Mouse (Mus musculus) MEL (cell line): ENCODE results near the gene Nt5dc3. TPM values are rescaled to one million over a fixed set of nuclear protein-coding genes. Genes with fewer than 3 reads are reported as not detected.

Experiments
- DNase-seq: peaks from one replicate; pipeline ENCODE4 v3.0.0; 2011; ENCODE audit warnings: low read depth, low spot score
- H3K27ac ChIP-seq: 2 replicates; pipeline ENCODE4 v1.5.1; 2012; ENCODE audit warnings: low read depth, mild to moderate bottlenecking, control low read depth, low read length, moderate library complexity; ENCODE audit not compliant: control insufficient read depth
- H3K27me3 ChIP-seq, 2 experiments: fragments of 150-350 bp in 1 of 2; sonication (generic) in 1 of 2; 2 replicates each; pipeline ENCODE4 v1.6.1; 2012; ENCODE audit warnings: low read length in 2 of 2, mild to moderate bottlenecking in 2 of 2, improper control_type of control experiment in 1 of 2, moderate library complexity in 1 of 2; ENCODE audit not compliant: insufficient read depth in 2 of 2, control insufficient read depth in 1 of 2
- H3K36me3 ChIP-seq, 2 experiments: 2 replicates each; pipeline ENCODE4 v1.6.1; 2012 to 2014; ENCODE audit warnings: low read length in 2 of 2, improper control_type of control experiment in 1 of 2, inconsistent platforms in 1 of 2, mild to moderate bottlenecking in 1 of 2; ENCODE audit not compliant: insufficient read depth in 2 of 2, control insufficient read depth in 1 of 2
- H3K4me1 ChIP-seq, 2 experiments: fragments of 150-350 bp in 1 of 2; sonication (generic) in 1 of 2; 2 replicates each; pipeline ENCODE4 v1.6.1; 2012; ENCODE audit warnings: low read length in 2 of 2, improper control_type of control experiment in 1 of 2, mild to moderate bottlenecking in 1 of 2; ENCODE audit not compliant: insufficient read depth in 2 of 2, control insufficient read depth in 1 of 2
- H3K4me3 ChIP-seq, 2 experiments: fragments of 150-350 bp in 1 of 2; sonication (generic) in 1 of 2; 2 replicates each; pipeline ENCODE4 v1.5.1; 2012; ENCODE audit warnings: low read depth in 2 of 2, low read length in 2 of 2, mild to moderate bottlenecking in 2 of 2, moderate library complexity in 2 of 2, control low read depth in 1 of 2, improper control_type of control experiment in 1 of 2; ENCODE audit not compliant: control insufficient read depth in 1 of 2, insufficient read depth in 1 of 2
- H3K79me2 ChIP-seq: 2 replicates; pipeline ENCODE4 v1.6.1; 2012; ENCODE audit warnings: mild to moderate bottlenecking, low read length, moderate library complexity; ENCODE audit not compliant: control insufficient read depth, poor library complexity, insufficient read depth
- H3K9ac ChIP-seq: 2 replicates; pipeline ENCODE4 v1.6.1; 2012; ENCODE audit warnings: low read depth, mild to moderate bottlenecking, control low read depth, low read length, moderate library complexity; ENCODE audit not compliant: control insufficient read depth, poor library complexity, severe bottlenecking
- H3K9me3 ChIP-seq: fragments of 150-350 bp; sonication (generic); replicated peaks from 2 replicates; pipeline ENCODE4 v1.6.1; 2012; ENCODE audit warnings: mild to moderate bottlenecking, low read length, improper control_type of control experiment, moderate library complexity; ENCODE audit not compliant: insufficient read depth
- BHLHE40 ChIP-seq: IDR thresholded peaks from 2 replicates; pipeline ENCODE4 v1.6.1; 2012; ENCODE audit warnings: low read depth, mild to moderate bottlenecking, inconsistent platforms, low read length, improper control_type of control experiment, borderline replicate concordance
- CHD2 ChIP-seq: IDR thresholded peaks from 2 replicates; pipeline ENCODE4 v1.6.1; 2011; ENCODE audit warnings: low read length, improper control_type of control experiment
- CTCF ChIP-seq, 3 experiments: IDR thresholded peaks in 2 of 3; conservative IDR thresholded peaks in 1 of 3; 2 replicates each; pipeline ENCODE4 v1.5.1; 2011 to 2012; ENCODE audit warnings: low read length in 3 of 3, low read depth in 2 of 3, mild to moderate bottlenecking in 2 of 3, improper control_type of control experiment in 1 of 3, inconsistent platforms in 1 of 3, mixed read lengths in 1 of 3, moderate library complexity in 1 of 3; ENCODE audit not compliant: control insufficient read depth in 1 of 3, insufficient read depth in 1 of 3, poor library complexity in 1 of 3, severe bottlenecking in 1 of 3
- ELF1 ChIP-seq: IDR thresholded peaks from 2 replicates; pipeline ENCODE4 v1.6.1; 2014; ENCODE audit warnings: low read depth, mild to moderate bottlenecking, inconsistent platforms, low read length, improper control_type of control experiment, moderate library complexity
- EP300 ChIP-seq, 2 experiments: IDR thresholded peaks; 2 replicates each; pipeline ENCODE4 v1.6.1; 2011; ENCODE audit warnings: improper control_type of control experiment in 2 of 2, low read length in 2 of 2, low read depth in 1 of 2, mild to moderate bottlenecking in 1 of 2
- ETS1 ChIP-seq: IDR thresholded peaks from 2 replicates; pipeline ENCODE4 v1.6.1; 2012; ENCODE audit warnings: low read depth, mild to moderate bottlenecking, inconsistent platforms, low read length, improper control_type of control experiment, moderate library complexity
- GABPA ChIP-seq: IDR thresholded peaks from 2 replicates; pipeline ENCODE4 v1.6.1; 2012; ENCODE audit warnings: low read depth, mild to moderate bottlenecking, inconsistent platforms, low read length, improper control_type of control experiment, moderate library complexity
- JUND ChIP-seq: IDR thresholded peaks from 2 replicates; pipeline ENCODE4 v1.6.1; 2011; ENCODE audit warnings: low read depth, mild to moderate bottlenecking, improper control_type of control experiment, low read length
- MAX ChIP-seq: IDR thresholded peaks from 2 replicates; pipeline ENCODE4 v1.6.1; 2011; ENCODE audit warnings: low read length, improper control_type of control experiment
- MAZ ChIP-seq: IDR thresholded peaks from 2 replicates; pipeline ENCODE4 v1.6.1; 2012; ENCODE audit warnings: low read depth, mild to moderate bottlenecking, inconsistent platforms, low read length, improper control_type of control experiment
- MYB ChIP-seq: IDR thresholded peaks from 2 replicates; pipeline ENCODE4 v1.6.1; 2011; ENCODE audit warnings: mild to moderate bottlenecking, low read depth, low read length, improper control_type of control experiment
- MYC ChIP-seq: IDR thresholded peaks from 2 replicates; pipeline ENCODE4 v1.6.1; 2011; ENCODE audit warnings: low read depth, mild to moderate bottlenecking, low read length, improper control_type of control experiment, moderate library complexity
- NELFE ChIP-seq: IDR thresholded peaks from 2 replicates; pipeline ENCODE4 v1.6.1; 2011; ENCODE audit warnings: low read depth, low read length, improper control_type of control experiment
- NRF1 ChIP-seq: IDR thresholded peaks from 2 replicates; pipeline ENCODE4 v1.6.1; 2014; ENCODE audit warnings: low read depth, mild to moderate bottlenecking, inconsistent platforms, low read length, improper control_type of control experiment, moderate library complexity; ENCODE audit not compliant: poor library complexity, insufficient read depth, severe bottlenecking
- POLR2AphosphoS2 ChIP-seq: IDR thresholded peaks from 2 replicates; pipeline ENCODE4 v1.6.1; 2011; ENCODE audit warnings: low read length, improper control_type of control experiment
- POLR2AphosphoS5 ChIP-seq: IDR thresholded peaks from 2 replicates; pipeline ENCODE4 v1.6.1; 2012; ENCODE audit warnings: low read depth, borderline replicate concordance, mild to moderate bottlenecking, inconsistent platforms, low read length, moderate library complexity, mixed read lengths
- RCOR1 ChIP-seq: IDR thresholded peaks from 2 replicates; pipeline ENCODE4 v1.6.1; 2012; ENCODE audit warnings: low read depth, mild to moderate bottlenecking, inconsistent platforms, low read length, improper control_type of control experiment
- SMC3 ChIP-seq: IDR thresholded peaks from 2 replicates; pipeline ENCODE4 v1.6.1; 2011; ENCODE audit warnings: low read depth, low read length, improper control_type of control experiment
- TBP ChIP-seq: IDR thresholded peaks from 2 replicates; pipeline ENCODE4 v1.8.0; 2011; ENCODE audit warnings: low read depth, low read length, improper control_type of control experiment
- TCF12 ChIP-seq: IDR thresholded peaks from 2 replicates; pipeline ENCODE4 v1.6.1; 2014; ENCODE audit warnings: low read depth, mild to moderate bottlenecking, inconsistent platforms, low read length, improper control_type of control experiment, moderate library complexity
- UBTF ChIP-seq: IDR thresholded peaks from 2 replicates; pipeline ENCODE4 v1.6.1; 2012; ENCODE audit warnings: low read depth, mild to moderate bottlenecking, inconsistent platforms, low read length, improper control_type of control experiment, moderate library complexity, borderline replicate concordance; ENCODE audit not compliant: insufficient read depth
- USF1 ChIP-seq: IDR thresholded peaks from 2 replicates; pipeline ENCODE4 v1.6.1; 2014; ENCODE audit warnings: low read depth, mild to moderate bottlenecking, inconsistent platforms, low read length, improper control_type of control experiment, moderate library complexity
- ZC3H11A ChIP-seq: IDR thresholded peaks from 2 replicates; pipeline ENCODE4 v1.6.1; 2012; ENCODE audit warnings: low read depth, mild to moderate bottlenecking, inconsistent platforms, low read length, improper control_type of control experiment
- ZMIZ1 ChIP-seq: IDR thresholded peaks from 2 replicates; pipeline ENCODE4 v1.6.1; 2012; ENCODE audit warnings: low read depth, mild to moderate bottlenecking, inconsistent platforms, low read length, improper control_type of control experiment, moderate library complexity
- ZNF384 ChIP-seq: IDR thresholded peaks from 2 replicates; pipeline ENCODE4 v1.6.1; 2012; ENCODE audit warnings: low read depth, mild to moderate bottlenecking, inconsistent platforms, low read length, improper control_type of control experiment
- polyA plus RNA-seq, 2 experiments: library from polyadenylated mRNA; stranded (reverse) in 1 of 2; unstranded in 1 of 2; fragments of >175 nt in 1 of 2; fragments of >200 nt in 1 of 2; gene quantifications; 2 replicates each; pipeline versions ENCODE4 v1.2.1 to v1.2.4; 2012; ENCODE audit warnings: low replicate concordance in 2 of 2, low read depth in 1 of 2; ENCODE audit not compliant: insufficient read length in 2 of 2, insufficient read depth in 1 of 2, missing spikeins in 1 of 2
- total RNA-seq: library from RNA; depleted of rRNA; stranded (reverse); fragments of 300-350 nt; gene quantifications from 2 replicates; pipeline ENCODE4 v1.2.3, GENCODE M21; 2012

The Nt5dc3 gene
- total and polyA plus RNA-seq, 3 experiments = 9.7 to 15.6 TPM; not detected in 1

DNA sequence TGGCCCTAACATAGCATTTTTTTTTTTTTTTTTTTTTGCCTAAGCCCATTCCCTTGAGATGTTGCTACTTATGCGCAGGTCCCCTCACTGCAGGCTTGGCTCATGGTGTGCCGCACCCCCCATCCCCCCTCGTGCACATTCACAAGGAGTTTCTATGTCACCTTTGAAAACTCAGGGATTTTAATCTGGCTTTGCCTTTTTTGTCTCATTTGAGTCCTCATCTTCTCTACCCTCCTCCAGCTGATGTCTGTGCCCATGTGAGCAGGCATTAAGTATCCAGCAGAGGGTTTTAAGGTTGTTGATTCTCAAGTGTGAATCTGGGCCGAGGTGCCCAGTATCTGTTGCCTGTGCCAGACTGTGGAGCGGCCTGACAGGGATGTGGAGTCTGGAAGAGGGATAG lies 2.8 kb downstream of the Nt5dc3 start:
- H3K4me3 ChIP-seq = no peak overlapping the region
- H3K27me3 ChIP-seq = no peaks in the 10 kb centered on the region
- H3K4me1 ChIP-seq = peaks cover 6 to 16% of the 10 kb centered on the region in 2 experiments
- no peaks in the 10 kb centered on the region for H3K9me3 ChIP-seq
- H3K36me3 ChIP-seq = peaks cover 0 to 19% of the 10 kb centered on the region in 2 experiments; a peak in 2 of 4 replicates
- peaks cover 71% of the 10 kb centered on the region for H3K79me2 ChIP-seq
- H3K27ac ChIP-seq = no peak overlapping the region
- no peak for DNase-seq
- TF ChIP-seq ZMIZ1 = no peak
- TF ChIP-seq ZNF384 = no peak
- TF ChIP-seq TCF12 = no peak
- no peak for TF ChIP-seq ETS1
- no peak for TF ChIP-seq TBP
- no peak for TF ChIP-seq CTCF (IDR thresholded peaks at IDR 0.05 in 2 of 3, conservative IDR thresholded peaks at IDR 0.05 in 1 of 3; ENCODE audit: control insufficient read depth in 1 of 3, insufficient read depth in 1 of 3, low read depth in 2 of 3, low read length in 3 of 3, poor library complexity in 1 of 3, severe bottlenecking in 1 of 3)
- no peak for TF ChIP-seq MYB
- TF ChIP-seq ELF1 = no peak
- H3K9ac ChIP-seq = no peak overlapping the region

DNA sequence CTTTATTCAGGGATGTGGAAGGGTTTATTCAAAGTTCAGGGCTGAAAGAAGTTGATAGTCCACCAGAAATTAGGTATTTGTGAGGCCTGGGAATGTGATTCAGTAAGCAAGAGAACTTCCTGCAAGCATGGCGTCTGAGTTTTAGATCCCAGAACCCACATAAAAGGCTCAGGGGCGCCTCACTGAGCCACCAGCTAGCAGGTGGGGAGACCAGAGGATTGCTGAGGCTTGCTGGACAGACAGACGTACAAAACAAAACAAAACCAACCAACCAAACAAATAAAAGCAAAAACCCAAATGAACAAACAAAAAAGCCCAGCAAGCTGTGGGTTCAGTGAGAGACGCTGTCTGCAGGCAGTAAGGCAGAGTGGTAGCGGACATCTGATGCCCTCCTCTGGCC lies 3.9 kb downstream of the Nt5dc3 start:
- no peak for DNase-seq
- H3K4me3 ChIP-seq = no peak overlapping the region
- no peaks in the 10 kb centered on the region for H3K9me3 ChIP-seq
- H3K4me1 ChIP-seq = peaks cover 6 to 13% of the 10 kb centered on the region in 2 experiments
- no peak overlapping the region for H3K27ac ChIP-seq
- no peak overlapping the region for H3K9ac ChIP-seq
- no peak for TF ChIP-seq JUND
- H3K79me2 ChIP-seq = peaks cover 77% of the 10 kb centered on the region
- H3K27me3 ChIP-seq = no peaks in the 10 kb centered on the region
- peaks cover 0 to 16% of the 10 kb centered on the region in 2 experiments; a peak in 2 of 4 replicates for H3K36me3 ChIP-seq

DNA sequence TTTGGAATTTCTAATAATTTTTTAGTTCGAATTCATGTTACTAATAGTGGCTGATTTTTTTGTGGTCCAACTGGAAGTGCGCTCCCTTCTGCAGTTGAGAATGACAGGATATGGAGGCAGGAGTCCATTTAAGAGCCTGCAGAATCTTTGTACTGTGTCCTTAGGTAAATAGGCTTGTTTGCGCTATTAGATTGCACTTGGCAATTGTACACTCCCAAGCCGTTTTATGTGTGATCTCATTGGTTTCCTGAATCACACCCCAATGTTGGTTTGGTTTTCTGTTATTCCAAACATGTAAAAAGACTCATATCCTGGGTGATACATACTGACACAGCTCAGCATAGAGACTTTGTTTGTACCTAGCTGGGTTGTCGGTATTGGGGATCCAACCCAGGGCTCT lies 4.8 kb downstream of the Nt5dc3 start:
- H3K36me3 ChIP-seq = peaks cover 0 to 14% of the 10 kb centered on the region in 2 experiments; a peak in 2 of 4 replicates
- peaks cover 86% of the 10 kb centered on the region for H3K79me2 ChIP-seq
- no peak overlapping the region for H3K9ac ChIP-seq
- no peak for DNase-seq
- no peaks in the 10 kb centered on the region for H3K27me3 ChIP-seq
- H3K9me3 ChIP-seq = no peaks in the 10 kb centered on the region
- H3K27ac ChIP-seq = no peak overlapping the region
- H3K4me1 ChIP-seq = peaks cover 6 to 9% of the 10 kb centered on the region in 2 experiments
- TF ChIP-seq ZC3H11A = no peak
- no peak for TF ChIP-seq POLR2AphosphoS5
- TF ChIP-seq GABPA = no peak
- no peak for TF ChIP-seq BHLHE40
- TF ChIP-seq NRF1 = no peak
- no peak for TF ChIP-seq MYC
- no peak for TF ChIP-seq USF1
- no peak for TF ChIP-seq CHD2
- TF ChIP-seq RCOR1 = no peak
- no peak for TF ChIP-seq NELFE
- TF ChIP-seq EP300 (IDR thresholded peaks at IDR 0.05; ENCODE audit: low read depth in 1 of 2, low read length in 2 of 2) = no peak
- TF ChIP-seq SMC3 = no peak
- TF ChIP-seq POLR2AphosphoS2 = no peak
- TF ChIP-seq MAZ = no peak
- no peak for TF ChIP-seq MAX
- no peak for TF ChIP-seq ETS1
- TF ChIP-seq UBTF = no peak
- TF ChIP-seq, all 39 proteins: peak for 0
- H3K4me3 ChIP-seq = no peak overlapping the region
